Mouse (Mus musculus): ENCODE data around the gene Lancl1.

GRCm38 (mm10) chr1:66980129-66980528, 58.5 kb downstream of the Lancl1 start:
- TF ChIP-seq POLR2A (IDR thresholded peaks at IDR 0.05; ENCODE audit: insufficient read depth, low read depth, low read length) (no peak), CTCF (IDR thresholded peaks at IDR 0.05) (no peak)

All from heart, adult 2 months (tissue).